Mouse (Mus musculus): ENCODE results near the gene Prdx2.

Prdx2 gene

GRCm38 (mm10) chr8:84969241-84970134 lies at the start of gene Prdx2, which contains the start of the genes Gm49661 and Rnaseh2a:
Prdx2 (plus strand) TSS chr8:84969587.
Gm49661 (minus strand) TSS chr8:84969433.
Rnaseh2a (minus strand) TSS chr8:84969767.
- ATAC-seq (ENCODE audit: low TSS enrichment): peak; percentile 56

GRCm38 (mm10) chr8:84921596-84921995 lies 47.8 kb upstream of the Prdx2 start:
- ATAC-seq (ENCODE audit: low TSS enrichment): no peak

GRCm38 (mm10) chr8:84925557-84925956 lies 43.8 kb upstream of the Prdx2 start:
- ATAC-seq (ENCODE audit: low TSS enrichment): no peak

- no peak for ATAC-seq (ENCODE audit: low TSS enrichment)
Observed at GRCm38 (mm10) chr8:84927513-84927912, 41.9 kb upstream of the Prdx2 start.

GRCm38 (mm10) chr8:84928456-84929306 lies 40.7 kb upstream of the Prdx2 start:
- ATAC-seq (ENCODE audit: low TSS enrichment): peak; percentile 73

GRCm38 (mm10) chr8:84930582-84930981 lies 38.8 kb upstream of the Prdx2 start:
- ATAC-seq (ENCODE audit: low TSS enrichment): no peak

- ATAC-seq (ENCODE audit: low TSS enrichment): peak; percentile 33; the same call in 1 of the 2 replicates
Observed at GRCm38 (mm10) chr8:84933767-84934559, 35.4 kb upstream of the Prdx2 start.

- ATAC-seq (ENCODE audit: low TSS enrichment): peak; percentile 66
Observed at GRCm38 (mm10) chr8:84934860-84935259, 34.5 kb upstream of the Prdx2 start.

GRCm38 (mm10) chr8:84935489-84935888 lies 33.9 kb upstream of the Prdx2 start:
- no peak for ATAC-seq (ENCODE audit: low TSS enrichment)

- no peak for ATAC-seq (ENCODE audit: low TSS enrichment)
Observed at GRCm38 (mm10) chr8:84936041-84936961, 33.1 kb upstream of the Prdx2 start.

GRCm38 (mm10) chr8:84936962-84937546 lies 32.3 kb upstream of the Prdx2 start, which contains the start of gene Mast1:
Mast1 (minus strand) TSS chr8:84937359.
- peak; percentile 62 for ATAC-seq (ENCODE audit: low TSS enrichment)

- ATAC-seq (ENCODE audit: low TSS enrichment): no peak
Observed at GRCm38 (mm10) chr8:84937620-84938485, 31.5 kb upstream of the Prdx2 start.

GRCm38 (mm10) chr8:84943699-84944098 lies 25.7 kb upstream of the Prdx2 start:
- no peak for ATAC-seq (ENCODE audit: low TSS enrichment)

- peak; percentile 73 for ATAC-seq (ENCODE audit: low TSS enrichment)
Observed at GRCm38 (mm10) chr8:84944478-84945160, 24.8 kb upstream of the Prdx2 start.

GRCm38 (mm10) chr8:84945235-84945632 lies 24.2 kb upstream of the Prdx2 start:
- ATAC-seq (ENCODE audit: low TSS enrichment): peak; percentile 82

- peak; percentile 42 for ATAC-seq (ENCODE audit: low TSS enrichment)
Observed at GRCm38 (mm10) chr8:84945633-84946527, 23.5 kb upstream of the Prdx2 start.

- no peak for ATAC-seq (ENCODE audit: low TSS enrichment)
Observed at GRCm38 (mm10) chr8:84946528-84947240, 22.7 kb upstream of the Prdx2 start, which contains the start of gene Rtbdn. Rtbdn (plus strand) TSS chr8:84946991.
